Mouse (Mus musculus): ENCODE results near the gene Sh2d1b1.

The Sh2d1b1 gene

DNA sequence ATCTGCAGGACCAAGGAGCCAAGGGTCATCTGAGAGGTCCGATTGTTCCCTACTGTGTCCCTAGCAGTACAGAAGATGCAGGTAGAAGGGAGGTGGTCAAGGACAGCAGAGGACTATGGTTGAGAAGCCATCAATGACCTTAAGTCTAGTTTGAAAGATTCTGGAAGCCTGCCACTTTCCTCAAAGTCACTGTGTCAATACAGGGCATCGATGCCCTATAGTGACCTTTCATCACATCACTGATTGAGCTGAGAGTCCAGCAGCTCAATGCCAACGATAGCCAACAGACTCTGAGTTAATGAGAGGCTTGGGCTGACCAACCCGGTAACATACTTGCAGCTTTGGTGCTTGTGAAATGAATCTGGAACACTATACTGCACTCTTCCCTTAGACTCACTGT lies 48.2 kb downstream of the Sh2d1b1 start:
- no peak for DNase-seq

DNA sequence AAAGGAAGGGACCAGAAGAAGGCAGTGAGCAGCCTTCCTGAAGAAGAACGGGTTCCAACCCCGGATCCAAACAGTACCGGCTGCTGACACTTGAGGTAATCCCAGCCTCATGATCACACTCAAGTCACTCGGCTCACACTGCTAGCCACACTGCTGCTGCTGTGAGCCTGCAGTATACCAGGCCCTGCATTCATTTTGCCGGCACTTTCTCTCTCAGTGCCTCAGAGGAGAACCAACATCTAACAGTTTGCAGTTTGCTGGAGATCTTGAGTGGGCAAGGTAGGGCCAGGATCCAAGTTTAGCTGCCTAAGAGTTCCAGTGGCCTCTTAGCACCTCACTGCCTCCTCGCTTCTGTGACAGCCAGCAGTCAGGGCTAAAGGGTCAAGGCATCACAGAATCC lies 54.8 kb downstream of the Sh2d1b1 start:
- DNase-seq = no peak

DNA sequence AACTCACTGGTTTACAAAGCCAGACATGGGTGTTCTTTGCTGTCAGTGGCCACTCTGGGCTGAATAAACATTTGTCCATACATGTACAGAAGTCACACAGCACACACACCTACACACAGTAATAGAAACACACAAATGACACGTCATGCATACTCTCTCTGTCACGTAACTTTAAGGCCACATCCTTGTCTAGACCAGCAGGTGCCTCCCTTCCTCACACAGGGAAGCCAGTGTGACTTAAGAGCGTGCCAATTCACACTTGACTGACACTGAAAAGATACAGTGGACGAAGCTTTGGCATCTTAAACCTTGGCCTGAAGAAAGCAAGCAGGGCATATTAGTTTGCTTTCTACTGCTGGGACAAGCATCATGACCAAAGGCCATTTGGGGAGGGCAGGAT lies 55.7 kb downstream of the Sh2d1b1 start:
- DNase-seq = no peak
